Mouse (Mus musculus): ENCODE measurements at regions not wholly inside any gene's neighbourhood (a gene's known extent, or its start where the extent isn't known, plus 50 kb on each side); places are given as distances from the start of the nearest gene placed in this dataset.
A peak's percentile ranks its signal among the peaks of the same experiment; 100 is the strongest.
"Not testable (repeated sequence)": the region's sequence is repeated elsewhere in the genome, so short reads cannot be mapped to it uniquely, and the experiment has no call there.

DNA sequence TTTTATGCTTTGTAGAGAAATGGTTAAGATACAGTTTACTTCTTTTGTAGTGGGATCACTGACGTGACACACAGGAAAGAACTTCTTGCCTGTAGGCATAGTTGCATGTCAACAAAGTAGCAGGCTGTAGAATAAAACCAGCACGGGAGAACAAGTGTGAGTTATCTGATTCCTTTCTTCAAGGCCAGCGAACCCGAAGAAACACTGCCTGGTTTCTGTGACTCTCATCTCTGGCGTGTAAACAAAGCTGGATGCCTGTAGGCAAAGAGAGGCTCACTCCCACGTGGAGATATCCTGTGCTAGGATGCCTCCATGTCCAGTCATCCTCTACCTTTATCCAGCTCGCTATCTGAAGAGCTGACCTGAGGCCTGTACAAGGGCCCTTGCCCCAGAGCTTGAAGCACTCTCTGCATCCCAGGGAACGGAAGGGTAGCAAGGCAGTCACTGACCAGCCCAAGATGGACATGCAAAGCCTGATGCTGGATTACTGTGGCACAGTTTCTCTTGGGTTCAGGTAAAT lies 61.5 kb upstream of the Slc44a3 start:
- TF ChIP-seq POU5F1 (IDR thresholded peaks at IDR 0.05; ENCODE audit: borderline replicate concordance, low read length) (no peak), NANOG (IDR thresholded peaks at IDR 0.05; ENCODE audit: borderline replicate concordance, low read length) (no peak), CTCF (conservative IDR thresholded peaks at IDR 0.05; ENCODE audit: low read length) (no peak)
- Histone ChIP-seq H3K27me3 (ENCODE audit: insufficient read depth, low read length) (peaks cover 3% of the 10 kb centered on the region; the same call in 1 of the 2 replicates), H3K4me1 (replicated peaks; ENCODE audit: low read depth, low read length) (peaks cover 46% of the 10 kb centered on the region)

DNA sequence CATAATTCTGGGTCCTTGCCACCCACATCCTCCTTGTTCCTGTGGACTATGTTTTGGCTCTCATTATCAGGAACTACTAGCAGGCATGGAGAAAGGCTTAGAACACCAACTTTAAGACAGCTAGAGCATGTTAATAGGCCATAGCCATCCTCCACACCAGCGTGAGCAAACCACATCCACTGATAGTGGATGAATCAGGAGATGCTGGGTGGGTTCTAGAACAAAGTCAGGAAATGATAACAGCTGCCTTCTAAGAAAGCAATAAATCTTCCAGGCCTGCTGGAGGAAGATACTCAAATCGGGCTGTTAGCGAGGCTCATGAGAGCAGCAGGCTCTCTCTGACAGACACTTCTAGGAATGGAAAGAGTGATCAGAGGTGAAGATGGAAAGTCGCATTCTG lies 60.9 kb upstream of the Slc44a3 start:
- H3K4me3 ChIP-seq (replicated peaks; ENCODE audit: low read length), result no peak overlapping the region
- peaks cover 49% of the 10 kb centered on the region for H3K4me1 ChIP-seq (replicated peaks; ENCODE audit: low read depth, low read length)
- TF ChIP-seq POU5F1 (IDR thresholded peaks at IDR 0.05; ENCODE audit: borderline replicate concordance, low read length) (no peak), NANOG (IDR thresholded peaks at IDR 0.05; ENCODE audit: borderline replicate concordance, low read length) (no peak), CTCF (conservative IDR thresholded peaks at IDR 0.05; ENCODE audit: low read length) (no peak)
- H3K27me3 ChIP-seq (ENCODE audit: insufficient read depth, low read length), result peaks cover 3% of the 10 kb centered on the region; the same call in 1 of the 2 replicates
- H3K9me3 ChIP-seq (ENCODE audit: low read length), result 0 out of 2 replicates have a peak, but pooled peaks cover 5% of the 10 kb centered on the region
- H3K36me3 ChIP-seq (ENCODE audit: insufficient read depth, low read length), result no peaks in the 10 kb centered on the region

More for the DNA sequence above, 61.5 kb upstream of the Slc44a3 start:
- Histone ChIP-seq H3K4me3 (replicated peaks; ENCODE audit: low read length) (no peak overlapping the region), H3K9me3 (ENCODE audit: low read length) (0 out of 2 replicates have a peak, but pooled peaks cover 5% of the 10 kb centered on the region), H3K36me3 (ENCODE audit: insufficient read depth, low read length) (no peaks in the 10 kb centered on the region)

DNA sequence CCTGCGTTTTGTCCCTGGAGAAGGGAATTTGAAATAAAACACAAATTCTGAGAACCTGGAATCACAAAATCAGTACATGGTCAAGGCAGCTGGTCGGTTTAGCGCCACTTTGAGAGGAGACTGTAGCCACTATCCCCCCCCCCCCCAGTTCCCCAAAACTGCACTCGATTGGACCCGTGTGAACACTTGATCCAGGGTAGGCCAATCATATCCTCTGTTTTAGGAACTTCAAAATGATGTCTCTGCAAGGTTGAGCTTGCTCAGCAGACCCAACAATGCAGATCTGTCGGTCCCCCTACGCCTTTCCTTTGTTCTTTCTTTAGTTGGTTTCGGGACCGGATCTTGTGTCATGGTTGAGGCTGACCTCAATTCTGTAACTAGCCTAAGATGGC lies 57.3 kb upstream of the Slc44a3 start:
- TF ChIP-seq CTCF (conservative IDR thresholded peaks at IDR 0.05; ENCODE audit: low read length) (no peak), POU5F1 (IDR thresholded peaks at IDR 0.05; ENCODE audit: borderline replicate concordance, low read length) (no peak), NANOG (IDR thresholded peaks at IDR 0.05; ENCODE audit: borderline replicate concordance, low read length) (no peak)
- peaks cover 36% of the 10 kb centered on the region for H3K4me1 ChIP-seq (replicated peaks; ENCODE audit: low read depth, low read length)
- H3K9me3 ChIP-seq (ENCODE audit: low read length), result 0 out of 2 replicates have a peak, but pooled peaks cover 5% of the 10 kb centered on the region
- peak overlapping the region; percentile 71 for H3K4me3 ChIP-seq (replicated peaks; ENCODE audit: low read length)
- peaks cover 3% of the 10 kb centered on the region; the same call in 1 of the 2 replicates for H3K27me3 ChIP-seq (ENCODE audit: insufficient read depth, low read length)
- 0 out of 2 replicates have a peak, but pooled peaks cover 5% of the 10 kb centered on the region for H3K36me3 ChIP-seq (ENCODE audit: insufficient read depth, low read length)

DNA sequence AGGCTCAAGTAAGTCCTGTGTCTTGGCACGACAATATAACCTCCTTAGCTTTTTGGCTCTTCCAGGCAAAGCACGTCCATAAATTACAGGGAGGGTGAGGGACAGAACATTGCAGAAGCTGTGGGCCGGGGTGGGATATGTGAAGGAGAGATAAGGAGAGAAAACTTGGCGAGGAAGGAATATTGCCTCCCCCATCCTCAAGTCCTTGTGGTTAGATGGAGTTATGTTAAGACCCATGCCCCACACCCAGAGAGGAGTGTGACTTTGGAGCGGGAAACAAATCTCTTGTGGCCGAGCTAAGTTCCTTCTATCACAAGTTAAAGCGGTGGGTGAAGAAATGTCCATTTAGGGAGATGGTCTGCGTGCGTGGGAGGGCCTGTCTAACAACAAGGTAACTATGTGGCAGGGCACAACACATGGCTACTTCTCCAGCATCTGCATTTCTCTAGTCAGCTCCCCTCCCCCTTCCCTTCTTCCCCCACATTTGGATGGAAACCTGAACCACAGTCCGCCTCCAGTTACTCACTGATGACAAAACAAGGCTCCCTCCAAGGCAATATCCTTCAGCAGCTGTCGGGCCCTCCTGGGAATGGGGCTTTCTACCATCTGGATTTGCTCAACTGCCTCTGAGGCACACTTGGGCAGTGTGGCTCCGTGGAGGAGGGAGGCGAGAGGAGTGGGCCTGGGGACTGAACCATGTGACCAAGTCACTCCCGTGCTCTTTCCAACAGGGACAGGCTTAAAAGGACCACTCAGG lies 56.7 kb upstream of the Slc44a3 start:
- H3K4me1 ChIP-seq (replicated peaks; ENCODE audit: low read depth, low read length), result peaks cover 42% of the 10 kb centered on the region
- 0 out of 2 replicates have a peak, but pooled peaks cover 5% of the 10 kb centered on the region for H3K36me3 ChIP-seq (ENCODE audit: insufficient read depth, low read length)
- 0 out of 2 replicates have a peak, but pooled peaks cover 5% of the 10 kb centered on the region for H3K9me3 ChIP-seq (ENCODE audit: low read length)
- peak overlapping the region; percentile 71 for H3K4me3 ChIP-seq (replicated peaks; ENCODE audit: low read length)
- TF ChIP-seq CTCF (conservative IDR thresholded peaks at IDR 0.05; ENCODE audit: low read length) (no peak), NANOG (IDR thresholded peaks at IDR 0.05; ENCODE audit: borderline replicate concordance, low read length) (no peak), POU5F1 (IDR thresholded peaks at IDR 0.05; ENCODE audit: borderline replicate concordance, low read length) (no peak)
- peaks cover 3% of the 10 kb centered on the region; the same call in 1 of the 2 replicates for H3K27me3 ChIP-seq (ENCODE audit: insufficient read depth, low read length)

DNA sequence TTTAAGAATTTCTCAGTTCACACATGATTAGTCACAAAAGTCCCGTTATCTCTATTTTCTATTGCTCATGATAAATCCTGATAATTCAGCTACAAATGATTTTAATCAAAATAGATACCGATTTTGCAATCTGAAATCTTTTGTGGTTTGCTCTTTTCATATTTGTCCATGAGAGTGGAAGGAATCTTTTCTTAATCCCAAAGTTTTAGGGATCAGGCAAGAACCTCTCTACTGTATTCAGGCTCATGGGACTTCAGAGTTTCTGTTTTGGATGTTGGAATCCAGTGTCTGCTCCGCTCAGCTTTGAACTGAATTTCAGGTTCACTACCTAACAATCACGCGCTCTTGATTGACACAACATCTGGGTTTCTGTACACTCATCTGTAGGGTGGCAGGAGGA lies 53.1 kb upstream of the Slc44a3 start:
- TF ChIP-seq NANOG (IDR thresholded peaks at IDR 0.05; ENCODE audit: borderline replicate concordance, low read length), result no peak
- TF ChIP-seq CTCF (conservative IDR thresholded peaks at IDR 0.05; ENCODE audit: low read length), result no peak
- no peak for TF ChIP-seq POU5F1 (IDR thresholded peaks at IDR 0.05; ENCODE audit: borderline replicate concordance, low read length)
- H3K4me3 ChIP-seq (replicated peaks; ENCODE audit: low read length), result no peak overlapping the region
- H3K36me3 ChIP-seq (ENCODE audit: insufficient read depth, low read length), result 0 out of 2 replicates have a peak, but pooled peaks cover 5% of the 10 kb centered on the region
- H3K27me3 ChIP-seq (ENCODE audit: insufficient read depth, low read length), result no peaks in the 10 kb centered on the region
- H3K4me1 ChIP-seq (replicated peaks; ENCODE audit: low read depth, low read length), result peaks cover 61% of the 10 kb centered on the region
- H3K9me3 ChIP-seq (ENCODE audit: low read length), result no peaks in the 10 kb centered on the region

DNA sequence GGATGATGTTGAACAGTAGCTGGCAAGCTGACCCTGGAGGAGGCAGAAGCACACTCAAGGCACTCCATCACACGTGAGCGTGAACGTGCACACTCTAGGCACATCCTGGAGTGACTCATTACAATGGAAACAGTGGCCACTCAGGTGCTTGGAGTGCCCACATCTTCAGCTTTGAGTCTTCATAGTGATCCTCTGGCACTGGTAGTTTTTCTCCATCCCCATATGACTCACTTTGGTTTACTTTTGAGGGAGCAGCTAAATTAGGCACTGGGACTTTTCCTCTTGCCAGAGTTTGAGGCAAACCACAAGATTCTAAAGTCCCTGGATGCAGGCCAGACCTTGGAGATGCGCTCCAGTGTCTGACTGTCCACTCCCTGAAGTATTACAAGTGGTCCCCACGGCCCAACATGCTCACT lies 52.5 kb upstream of the Slc44a3 start:
- Histone ChIP-seq H3K36me3 (ENCODE audit: insufficient read depth, low read length) (0 out of 2 replicates have a peak, but pooled peaks cover 5% of the 10 kb centered on the region), H3K4me1 (replicated peaks; ENCODE audit: low read depth, low read length) (peaks cover 61% of the 10 kb centered on the region), H3K4me3 (replicated peaks; ENCODE audit: low read length) (no peak overlapping the region), H3K27me3 (ENCODE audit: insufficient read depth, low read length) (no peaks in the 10 kb centered on the region), H3K9me3 (ENCODE audit: low read length) (no peaks in the 10 kb centered on the region)
- no peak for TF ChIP-seq CTCF (conservative IDR thresholded peaks at IDR 0.05; ENCODE audit: low read length)
- no peak for TF ChIP-seq POU5F1 (IDR thresholded peaks at IDR 0.05; ENCODE audit: borderline replicate concordance, low read length)

DNA sequence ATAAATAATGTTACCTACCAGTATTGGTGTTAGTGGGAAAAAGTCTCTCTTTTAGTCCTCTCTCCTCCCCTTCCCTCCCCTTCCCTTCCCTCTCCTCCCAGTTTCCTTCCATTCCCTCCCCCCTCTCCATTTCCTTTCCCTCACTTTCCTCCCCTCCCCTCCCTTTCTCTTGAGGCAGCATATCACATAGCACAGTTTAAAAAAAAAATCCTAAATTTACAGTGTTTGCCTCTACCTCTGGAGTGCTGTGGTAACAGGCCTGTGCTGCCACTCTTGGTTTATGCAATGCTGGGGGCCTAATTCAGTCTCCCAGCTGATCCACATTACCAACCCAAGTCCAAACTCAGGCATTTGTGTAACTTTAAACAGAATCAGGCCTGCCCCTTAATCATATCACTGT lies 52.1 kb upstream of the Slc44a3 start:
- TF ChIP-seq NANOG (IDR thresholded peaks at IDR 0.05; ENCODE audit: borderline replicate concordance, low read length) (no peak), CTCF (conservative IDR thresholded peaks at IDR 0.05; ENCODE audit: low read length) (no peak), POU5F1 (IDR thresholded peaks at IDR 0.05; ENCODE audit: borderline replicate concordance, low read length) (no peak)
- no peaks in the 10 kb centered on the region for H3K27me3 ChIP-seq (ENCODE audit: insufficient read depth, low read length)

DNA sequence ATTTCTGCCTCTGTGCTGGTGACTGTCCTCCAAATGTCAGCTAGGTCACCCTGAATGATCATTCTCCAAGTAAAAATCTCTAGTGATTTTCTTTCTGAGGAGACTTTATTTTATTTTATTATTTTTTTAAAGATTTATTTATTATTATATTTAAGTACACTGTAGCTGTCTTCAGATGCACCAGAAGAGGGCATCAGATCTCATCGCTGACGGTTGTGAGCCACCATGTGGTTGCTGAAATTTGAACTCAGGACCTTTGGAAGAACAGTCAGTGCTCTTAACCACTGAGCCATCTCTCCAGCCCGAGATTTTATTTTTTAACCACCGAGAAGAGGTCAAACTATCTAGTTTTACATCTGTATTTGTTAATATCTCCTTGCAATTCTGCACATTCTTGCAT lies 50.5 kb upstream of the Slc44a3 start:
- not testable (repeated sequence) for H3K4me3 ChIP-seq (replicated peaks; ENCODE audit: low read length); H3K36me3 ChIP-seq (ENCODE audit: insufficient read depth, low read length); H3K9me3 ChIP-seq (ENCODE audit: low read length); H3K27me3 ChIP-seq (ENCODE audit: insufficient read depth, low read length)
- H3K4me1 ChIP-seq (replicated peaks; ENCODE audit: low read depth, low read length), result peaks cover 54% of the 10 kb centered on the region

More for the DNA sequence above, 52.1 kb upstream of the Slc44a3 start:
- H3K9me3 ChIP-seq (ENCODE audit: low read length), result no peaks in the 10 kb centered on the region
- no peak overlapping the region for H3K4me3 ChIP-seq (replicated peaks; ENCODE audit: low read length)
- 0 out of 2 replicates have a peak, but pooled peaks cover 5% of the 10 kb centered on the region for H3K36me3 ChIP-seq (ENCODE audit: insufficient read depth, low read length)
- H3K4me1 ChIP-seq (replicated peaks; ENCODE audit: low read depth, low read length), result peaks cover 61% of the 10 kb centered on the region
